Mouse (Mus musculus): ENCODE data around the gene Ncapd2. TPM values are rescaled to one million over a fixed set of nuclear protein-coding genes. Genes with fewer than 3 reads are reported as not detected.

Ncapd2 gene
- polyA plus RNA-seq, 1 experiment = 9.2 TPM

DNA sequence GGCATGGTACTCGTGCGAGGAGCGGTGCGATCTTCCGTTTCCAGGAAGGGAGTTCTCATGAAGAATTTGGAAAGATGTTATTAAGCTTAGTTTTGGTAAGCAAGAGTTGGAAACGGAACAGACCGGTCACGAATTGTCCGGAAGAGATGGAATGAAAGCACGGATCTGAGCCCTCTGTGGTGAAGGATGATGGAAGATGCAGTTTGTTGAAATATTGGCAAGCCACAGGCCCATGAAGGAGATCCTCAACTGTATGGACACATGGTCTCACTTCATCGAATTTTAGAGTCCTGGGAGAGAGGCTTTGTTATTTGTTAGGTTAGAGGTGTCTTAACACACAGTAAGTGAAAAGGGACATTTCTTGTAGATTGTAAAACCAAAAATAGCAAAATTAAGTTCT lies 59.0 kb downstream of the Ncapd2 start:
- peaks cover 4% of the 10 kb centered on the region; the same call in 1 of the 2 replicates for H3K4me1 ChIP-seq (ENCODE audit: control insufficient read depth, insufficient read depth, insufficient read length, low read length)
- H3K4me3 ChIP-seq (ENCODE audit: insufficient read depth, low read depth, low read length) = peak overlapping the region; percentile 88
- H3K27ac ChIP-seq (replicated peaks; ENCODE audit: low read depth, low read length) = no peak overlapping the region

DNA sequence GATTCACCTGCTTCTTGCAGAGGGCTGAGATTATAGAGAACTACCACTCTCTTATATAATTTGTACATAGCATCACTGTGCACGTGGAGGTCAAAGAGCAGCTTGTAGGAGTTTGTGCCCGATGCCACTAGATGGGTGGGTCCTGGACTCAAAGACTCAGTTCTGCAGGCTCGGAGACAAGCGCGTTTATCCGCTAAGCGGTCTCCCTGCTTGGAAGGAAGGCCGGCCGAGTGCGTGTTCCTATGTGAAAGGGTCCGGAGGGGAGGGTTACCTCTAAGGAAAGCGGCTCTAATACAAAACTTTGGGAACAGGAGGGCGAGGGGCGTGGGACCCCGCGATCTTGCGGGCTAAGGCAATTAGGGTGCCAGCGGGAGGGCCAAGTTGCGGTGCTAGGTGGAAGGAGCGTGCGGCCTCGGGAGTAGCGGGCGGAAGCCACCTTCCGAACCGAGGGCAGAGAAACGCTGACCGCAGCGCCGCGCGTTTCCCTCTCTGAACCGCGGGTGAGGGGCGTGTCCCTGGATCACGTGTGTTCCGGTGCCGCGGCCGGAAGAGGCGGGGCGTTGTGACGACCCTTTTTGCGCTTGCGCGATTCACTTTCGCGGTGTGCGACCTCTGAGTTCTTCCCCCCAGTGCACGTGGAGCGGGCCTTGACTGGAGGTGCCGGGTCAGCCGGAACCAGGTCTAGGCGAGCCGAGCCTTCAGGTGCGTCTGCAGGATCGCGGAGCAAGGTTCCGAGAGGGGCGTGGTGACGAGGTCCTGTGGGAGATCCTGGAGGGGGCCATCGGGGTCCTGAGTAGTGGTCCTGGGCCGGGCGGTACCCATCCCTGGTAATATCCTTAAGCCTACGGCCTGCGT lies 60.0 kb downstream of the Ncapd2 start, which contains the start of gene Nop2:
TSS of gene Nop2 (plus strand) at position 608 of the 855 bp plus-strand sequence.
- Histone ChIP-seq H3K4me3 (ENCODE audit: insufficient read depth, low read depth, low read length) (peak within 1 kb of the TSS; percentile 88), H3K4me1 (ENCODE audit: control insufficient read depth, insufficient read depth, insufficient read length, low read length) (peaks cover 4% of the 10 kb centered on the region; the same call in 1 of the 2 replicates), H3K27ac (replicated peaks; ENCODE audit: low read depth, low read length) (peak within 1 kb of the TSS; percentile 76)

DNA sequence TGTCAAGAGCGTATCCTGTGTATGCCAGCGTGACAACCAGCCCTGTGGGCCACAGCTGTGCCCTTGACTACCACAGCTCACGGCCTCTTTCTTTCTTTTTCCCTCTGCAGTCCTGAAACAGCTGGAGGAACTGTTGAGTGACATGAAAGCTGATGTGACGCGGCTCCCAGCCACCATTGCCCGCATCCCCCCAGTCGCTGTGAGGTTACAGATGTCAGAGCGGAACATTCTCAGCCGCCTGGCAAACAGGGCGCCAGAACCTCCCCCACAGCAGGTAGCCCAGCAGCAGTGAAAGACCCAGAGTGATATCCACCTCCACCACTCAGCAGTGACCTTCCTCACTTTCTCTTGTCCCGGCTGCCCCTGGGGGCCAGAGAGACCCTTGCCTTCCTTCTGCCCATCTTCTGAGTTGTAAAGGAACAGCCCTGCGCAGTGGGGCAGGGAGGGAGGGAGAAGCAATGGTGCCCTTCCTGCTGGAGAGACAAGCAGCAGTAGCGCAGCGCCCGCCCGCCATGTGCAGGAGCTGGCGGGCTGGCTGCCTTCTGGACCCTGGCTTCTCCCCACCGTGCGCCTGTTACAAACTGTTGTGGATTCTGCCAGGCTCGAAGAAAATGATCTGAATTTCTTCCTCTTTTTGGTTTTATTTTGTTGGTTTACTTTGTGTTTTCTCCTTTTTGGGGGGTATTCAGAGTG lies 61.6 kb downstream of the Ncapd2 start:
- H3K4me3 ChIP-seq (ENCODE audit: insufficient read depth, low read depth, low read length) = no peak overlapping the region
- peaks cover 4% of the 10 kb centered on the region; the same call in 1 of the 2 replicates for H3K4me1 ChIP-seq (ENCODE audit: control insufficient read depth, insufficient read depth, insufficient read length, low read length)
- H3K27ac ChIP-seq (replicated peaks; ENCODE audit: low read depth, low read length) = no peak overlapping the region

DNA sequence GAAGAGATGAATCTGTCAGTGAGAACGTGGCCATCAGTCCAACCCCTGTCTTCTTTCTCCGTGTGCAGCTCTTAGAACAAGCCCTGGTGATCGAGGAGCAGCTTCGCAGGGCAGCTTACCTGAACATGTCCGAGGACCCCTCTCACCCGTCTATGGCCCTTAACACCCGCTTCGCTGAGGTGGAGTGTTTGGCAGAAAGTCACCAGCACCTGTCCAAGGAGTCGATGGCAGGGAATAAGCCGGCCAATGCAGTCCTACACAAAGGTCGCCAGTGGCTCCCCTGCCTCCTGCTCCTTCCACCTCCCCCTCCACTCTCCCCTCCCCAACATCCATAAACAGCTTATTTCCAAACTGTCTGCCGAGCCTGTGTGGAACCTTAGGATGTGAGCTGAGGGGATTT lies 62.8 kb downstream of the Ncapd2 start:
- Histone ChIP-seq H3K4me3 (ENCODE audit: insufficient read depth, low read depth, low read length) (no peak overlapping the region), H3K4me1 (ENCODE audit: control insufficient read depth, insufficient read depth, insufficient read length, low read length) (peaks cover 4% of the 10 kb centered on the region; the same call in 1 of the 2 replicates), H3K27ac (replicated peaks; ENCODE audit: low read depth, low read length) (no peak overlapping the region)

DNA sequence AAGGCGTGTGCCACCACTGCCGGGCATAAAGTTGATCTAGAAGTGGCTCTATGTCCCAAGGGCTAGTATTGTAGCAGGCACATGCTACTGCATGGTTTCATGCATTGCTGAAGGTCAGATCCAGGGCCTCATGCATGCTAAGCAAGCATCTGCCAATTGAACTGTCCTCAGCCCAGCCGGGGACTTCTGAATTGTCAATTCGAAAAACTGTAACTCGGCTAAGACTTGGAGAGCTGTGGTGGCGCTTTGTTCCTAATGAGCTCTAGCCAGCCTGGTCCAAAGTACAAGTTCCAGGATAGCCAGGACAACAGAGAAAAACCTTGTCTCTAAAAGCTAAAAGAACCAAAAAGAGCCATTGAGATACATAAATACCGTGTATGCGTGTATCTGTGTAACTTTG lies 72.1 kb downstream of the Ncapd2 start:
- Histone ChIP-seq H3K4me3 (ENCODE audit: insufficient read depth, low read depth, low read length) (no peak overlapping the region), H3K27ac (replicated peaks; ENCODE audit: low read depth, low read length) (no peak overlapping the region), H3K4me1 (ENCODE audit: control insufficient read depth, insufficient read depth, insufficient read length, low read length) (no peaks in the 10 kb centered on the region)

Other genes starting within 250 kb of the Ncapd2 start
- 74.8 and 85.4 TPM in 2 replicates for gene Cops7a, start 226.2 kb downstream of the Ncapd2 start, polyA plus RNA-seq (2012; ENCODE audit: insufficient read depth, insufficient read length, missing spikeins)
- 0.54 TPM in 1 of 2 replicates, not detected in the other for gene Pianp, start 195.0 kb downstream of the Ncapd2 start, polyA plus RNA-seq (2012; ENCODE audit: insufficient read depth, insufficient read length, missing spikeins)
- gene Zfp384, start 182.6 kb downstream of the Ncapd2 start, polyA plus RNA-seq (2012; ENCODE audit: insufficient read depth, insufficient read length, missing spikeins) = 19.9 and 25.6 TPM in 2 replicates
- gene Ing4, start 151.9 kb downstream of the Ncapd2 start, polyA plus RNA-seq (2012; ENCODE audit: insufficient read depth, insufficient read length, missing spikeins) = 32.1 and 34.0 TPM in 2 replicates
- 5.1 and 5.5 TPM in 2 replicates for gene Acrbp, start 142.0 kb downstream of the Ncapd2 start, polyA plus RNA-seq (2012; ENCODE audit: insufficient read depth, insufficient read length, missing spikeins)
- gene Lpar5, start 123.8 kb downstream of the Ncapd2 start, polyA plus RNA-seq (2012; ENCODE audit: insufficient read depth, insufficient read length, missing spikeins) = not detected in 2 replicates
- 73.3 and 90.8 TPM in 2 replicates for gene Chd4, start 95.7 kb downstream of the Ncapd2 start, polyA plus RNA-seq (2012; ENCODE audit: insufficient read depth, insufficient read length, missing spikeins)
- 10.0 and 16.0 TPM in 2 replicates for gene Nop2, start 59.8 kb downstream of the Ncapd2 start, polyA plus RNA-seq (2012; ENCODE audit: insufficient read depth, insufficient read length, missing spikeins)
- gene Iffo1, start 46.5 kb downstream of the Ncapd2 start, polyA plus RNA-seq (2012; ENCODE audit: insufficient read depth, insufficient read length, missing spikeins) = 2.9 and 3.2 TPM in 2 replicates
- gene Gapdh, start 25.2 kb downstream of the Ncapd2 start, polyA plus RNA-seq (2012; ENCODE audit: insufficient read depth, insufficient read length, missing spikeins) = 1,014 and 1,139 TPM in 2 replicates
- 316 and 439 TPM in 2 replicates for gene Mrpl51, start 100 bp upstream of the Ncapd2 start, polyA plus RNA-seq (2012; ENCODE audit: insufficient read depth, insufficient read length, missing spikeins)
- 5.4 and 7.7 TPM in 2 replicates for gene Vamp1, start 23.9 kb upstream of the Ncapd2 start, polyA plus RNA-seq (2012; ENCODE audit: insufficient read depth, insufficient read length, missing spikeins)
- gene Tapbpl, start 40.2 kb upstream of the Ncapd2 start, polyA plus RNA-seq (2012; ENCODE audit: insufficient read depth, insufficient read length, missing spikeins) = 16.1 and 24.1 TPM in 2 replicates
- gene Cd27, start 45.3 kb upstream of the Ncapd2 start, polyA plus RNA-seq (2012; ENCODE audit: insufficient read depth, insufficient read length, missing spikeins) = not detected in 2 replicates
- gene Tuba3a, start 94.3 kb upstream of the Ncapd2 start, polyA plus RNA-seq (2012; ENCODE audit: insufficient read depth, insufficient read length, missing spikeins) = not detected in 2 replicates
- 30.9 and 34.5 TPM in 2 replicates for gene Ltbr, start 122.2 kb upstream of the Ncapd2 start, polyA plus RNA-seq (2012; ENCODE audit: insufficient read depth, insufficient read length, missing spikeins)
- gene Scnn1a, start 129.0 kb upstream of the Ncapd2 start, polyA plus RNA-seq (2012; ENCODE audit: insufficient read depth, insufficient read length, missing spikeins) = 0.88 and 1.1 TPM in 2 replicates
- gene Tnfrsf1a, start 157.7 kb upstream of the Ncapd2 start, polyA plus RNA-seq (2012; ENCODE audit: insufficient read depth, insufficient read length, missing spikeins) = 52.3 and 69.7 TPM in 2 replicates
- gene Plekhg6, start 189.1 kb upstream of the Ncapd2 start, polyA plus RNA-seq (2012; ENCODE audit: insufficient read depth, insufficient read length, missing spikeins) = 0.33 TPM in 1 of 2 replicates, not detected in the other

Measured in brown adipose tissue, adult 24 weeks (tissue).